Mouse (Mus musculus): Measurements from ENCODE around the gene Pdzd8. TPM values are rescaled to one million over a fixed set of nuclear protein-coding genes. Genes with fewer than 3 reads are reported as not detected.

Pdzd8 gene
- polyA plus RNA-seq, 1 experiment from 2014 or later, result 3.3 TPM

DNA sequence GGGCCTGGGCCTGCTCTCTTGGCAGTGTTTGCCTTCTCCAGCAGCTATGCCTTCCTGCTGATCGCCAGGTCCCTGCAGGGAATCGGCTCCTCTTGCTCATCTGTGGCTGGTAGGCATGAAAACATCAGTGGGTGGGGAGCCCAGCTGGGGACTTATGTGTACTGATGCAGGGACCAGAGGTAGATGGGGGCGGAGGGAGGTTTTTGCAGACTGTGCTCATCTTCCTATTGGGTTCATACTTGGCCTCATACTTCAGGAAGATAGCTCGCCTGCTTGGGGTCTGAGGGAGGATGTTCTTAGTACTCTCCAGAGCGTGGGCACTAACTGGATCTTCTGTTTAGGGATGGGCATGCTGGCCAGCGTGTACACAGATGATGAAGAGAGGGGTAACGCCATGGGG, 72.4 kb downstream of the Pdzd8 start:
- H3K9me3 ChIP-seq (replicated peaks; ENCODE audit: control insufficient read depth, low read length), result no peaks in the 10 kb centered on the region
- ATAC-seq (ENCODE audit: low read depth), result no peak
- no peak overlapping the region for H3K4me2 ChIP-seq (ENCODE audit: low read depth, low read length)
- H3K27ac ChIP-seq (ENCODE audit: low read length), result no peak overlapping the region
- no peaks in the 10 kb centered on the region for H3K4me1 ChIP-seq (ENCODE audit: control insufficient read depth, low read depth, low read length)
- H3K9ac ChIP-seq (ENCODE audit: low read depth, low read length), result no peak overlapping the region
- H3K27me3 ChIP-seq (ENCODE audit: control insufficient read depth, insufficient read depth, low read depth, low read length), result no peaks in the 10 kb centered on the region
- H3K36me3 ChIP-seq (ENCODE audit: control insufficient read depth, insufficient read depth), result no peaks in the 10 kb centered on the region
- no peak overlapping the region for H3K4me3 ChIP-seq (ENCODE audit: low read depth, low read length)
- 72% methylated on average over 7 of the region's 7 CpGs for WGBS (ENCODE audit: insufficient replicate concordance)

DNA sequence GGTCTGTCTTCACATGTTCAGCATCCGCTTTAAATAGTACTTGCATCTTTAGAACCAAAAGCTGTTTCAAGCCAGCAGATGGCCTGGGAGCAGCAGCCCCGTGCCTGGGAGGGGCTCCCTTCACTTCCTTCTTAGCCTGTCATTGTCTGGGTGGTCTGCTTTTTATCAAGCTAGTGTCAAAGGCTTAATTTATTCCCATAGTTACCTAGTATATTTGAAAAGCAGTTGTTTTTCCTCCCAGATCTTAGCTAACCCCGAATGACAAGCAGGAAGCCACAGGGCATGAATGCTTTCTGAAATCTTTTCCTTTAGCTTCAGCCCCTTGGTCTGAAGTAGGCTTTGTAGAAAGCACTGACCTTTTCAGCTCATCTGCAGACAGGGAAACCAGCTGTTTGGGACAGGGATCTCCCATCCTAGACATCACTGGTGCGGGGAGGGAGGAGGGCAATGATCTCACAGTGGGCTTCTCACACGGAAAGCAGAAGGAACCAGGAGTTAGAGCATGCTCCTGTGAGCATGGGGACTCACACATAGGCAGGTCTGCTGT, 78.1 kb downstream of the Pdzd8 start:
- Histone ChIP-seq H3K27me3 (ENCODE audit: control insufficient read depth, insufficient read depth, low read depth, low read length) (no peaks in the 10 kb centered on the region), H3K4me2 (ENCODE audit: low read depth, low read length) (no peak overlapping the region), H3K4me3 (ENCODE audit: low read depth, low read length) (no peak overlapping the region), H3K36me3 (ENCODE audit: control insufficient read depth, insufficient read depth) (no peaks in the 10 kb centered on the region), H3K9ac (ENCODE audit: low read depth, low read length) (no peak overlapping the region), H3K4me1 (ENCODE audit: control insufficient read depth, low read depth, low read length) (no peaks in the 10 kb centered on the region), H3K27ac (ENCODE audit: low read length) (no peak overlapping the region), H3K9me3 (replicated peaks; ENCODE audit: control insufficient read depth, low read length) (no peaks in the 10 kb centered on the region)
- ATAC-seq (ENCODE audit: low read depth), result no peak
- WGBS (ENCODE audit: insufficient replicate concordance), result 17% methylated on average over 5 of the region's 5 CpGs

- Histone ChIP-seq H3K36me3 (ENCODE audit: control insufficient read depth, insufficient read depth) (no peaks in the 10 kb centered on the region), H3K4me3 (ENCODE audit: low read depth, low read length) (no peak overlapping the region), H3K9me3 (replicated peaks; ENCODE audit: control insufficient read depth, low read length) (no peaks in the 10 kb centered on the region), H3K4me2 (ENCODE audit: low read depth, low read length) (no peak overlapping the region), H3K4me1 (ENCODE audit: control insufficient read depth, low read depth, low read length) (no peaks in the 10 kb centered on the region), H3K27ac (ENCODE audit: low read length) (no peak overlapping the region), H3K27me3 (ENCODE audit: control insufficient read depth, insufficient read depth, low read depth, low read length) (peaks cover 4% of the 10 kb centered on the region), H3K9ac (ENCODE audit: low read depth, low read length) (no peak overlapping the region)
- WGBS (ENCODE audit: insufficient replicate concordance), result 58% methylated on average over 6 of the region's 6 CpGs
- no peak for ATAC-seq (ENCODE audit: low read depth)
Observed at GRCm38 (mm10) chr19:59265907-59266306, 79.7 kb downstream of the Pdzd8 start.

DNA sequence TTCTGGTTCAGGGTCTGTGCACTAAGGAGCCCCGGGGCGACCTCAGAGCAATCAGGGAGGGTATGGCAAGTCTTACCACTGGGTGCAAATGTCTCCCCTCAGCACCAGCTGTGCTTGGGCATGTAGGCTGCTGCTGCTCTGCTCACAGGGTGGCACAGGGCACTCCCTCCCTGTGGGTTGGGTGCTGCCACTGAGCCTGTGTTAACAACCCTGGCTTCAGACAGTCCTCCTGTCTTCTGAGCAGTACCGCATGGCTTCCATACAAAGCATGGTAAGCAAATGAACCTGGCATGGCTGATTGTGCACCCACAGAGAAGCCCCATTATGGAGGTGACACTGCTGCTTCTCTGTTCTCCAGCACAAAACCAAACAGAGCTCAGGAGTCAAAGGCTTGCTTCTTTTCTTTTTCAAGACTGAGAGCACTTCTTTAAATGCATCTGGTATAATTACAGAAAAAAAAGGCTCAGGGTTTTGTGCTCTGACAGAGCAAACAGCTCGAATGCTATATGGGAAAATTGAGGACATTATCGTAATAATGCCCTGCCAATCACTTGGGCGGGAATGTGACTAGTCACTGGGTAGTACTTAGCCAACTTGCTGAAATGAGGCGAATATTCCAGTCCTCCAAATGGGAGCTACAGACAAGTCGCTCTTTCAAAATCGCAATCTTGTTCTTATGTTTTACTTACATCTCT, 80.6 kb downstream of the Pdzd8 start:
- H3K4me1 ChIP-seq (ENCODE audit: control insufficient read depth, low read depth, low read length), result no peaks in the 10 kb centered on the region
- no peaks in the 10 kb centered on the region for H3K9me3 ChIP-seq (replicated peaks; ENCODE audit: control insufficient read depth, low read length)
- 64% methylated on average over 9 of the region's 9 CpGs for WGBS (ENCODE audit: insufficient replicate concordance)
- H3K4me2 ChIP-seq (ENCODE audit: low read depth, low read length), result no peak overlapping the region
- H3K27ac ChIP-seq (ENCODE audit: low read length), result no peak overlapping the region
- ATAC-seq (ENCODE audit: low read depth), result no peak
- H3K9ac ChIP-seq (ENCODE audit: low read depth, low read length), result no peak overlapping the region
- no peak overlapping the region for H3K4me3 ChIP-seq (ENCODE audit: low read depth, low read length)
- peaks cover 10% of the 10 kb centered on the region for H3K27me3 ChIP-seq (ENCODE audit: control insufficient read depth, insufficient read depth, low read depth, low read length)
- no peaks in the 10 kb centered on the region for H3K36me3 ChIP-seq (ENCODE audit: control insufficient read depth, insufficient read depth)

DNA sequence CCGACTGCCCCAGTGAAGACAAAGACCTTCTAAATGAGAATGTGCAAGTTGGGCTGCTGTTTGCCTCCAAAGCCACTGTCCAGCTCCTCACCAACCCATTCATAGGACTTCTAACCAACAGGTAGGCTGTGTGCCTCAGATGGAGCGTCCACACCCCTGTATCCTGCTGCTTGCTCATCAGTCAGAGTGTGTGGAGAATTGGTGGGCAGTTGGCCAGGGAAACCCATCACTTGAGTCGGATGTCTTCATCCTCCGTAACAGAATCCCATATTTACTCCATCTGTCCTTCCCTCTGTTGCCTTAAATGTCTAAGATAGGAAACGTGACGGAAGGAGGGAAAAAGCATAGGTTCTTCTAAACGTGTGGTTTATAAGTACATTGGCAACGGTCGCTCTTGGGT, 82.4 kb downstream of the Pdzd8 start:
- Histone ChIP-seq H3K27me3 (ENCODE audit: control insufficient read depth, insufficient read depth, low read depth, low read length) (peaks cover 10% of the 10 kb centered on the region), H3K36me3 (ENCODE audit: control insufficient read depth, insufficient read depth) (no peaks in the 10 kb centered on the region), H3K4me1 (ENCODE audit: control insufficient read depth, low read depth, low read length) (no peaks in the 10 kb centered on the region), H3K27ac (ENCODE audit: low read length) (no peak overlapping the region), H3K9ac (ENCODE audit: low read depth, low read length) (no peak overlapping the region), H3K4me3 (ENCODE audit: low read depth, low read length) (no peak overlapping the region), H3K4me2 (ENCODE audit: low read depth, low read length) (no peak overlapping the region), H3K9me3 (replicated peaks; ENCODE audit: control insufficient read depth, low read length) (no peaks in the 10 kb centered on the region)
- ATAC-seq (ENCODE audit: low read depth), result no peak
- 73% methylated on average over 9 of the region's 9 CpGs for WGBS (ENCODE audit: insufficient replicate concordance)

DNA sequence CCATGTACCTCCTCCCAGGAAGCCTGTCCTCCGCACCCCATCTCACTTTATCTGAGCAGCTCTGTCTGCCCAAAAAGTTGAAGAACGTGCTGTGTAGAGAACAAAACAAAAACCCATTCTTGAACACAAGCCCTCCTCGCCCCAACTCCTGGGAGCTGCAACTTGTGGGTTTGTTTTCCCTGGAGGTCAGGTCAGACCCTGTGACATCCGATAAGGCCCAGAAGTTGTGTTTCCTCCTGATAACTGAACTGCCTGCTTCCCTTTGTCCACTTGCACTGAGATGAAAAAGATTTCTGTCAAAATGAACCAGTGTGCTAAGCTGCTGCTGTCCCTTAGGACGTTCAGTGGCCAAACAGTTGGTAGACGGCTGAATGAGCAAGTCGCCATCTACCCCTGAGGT, 84.0 kb downstream of the Pdzd8 start:
- WGBS (ENCODE audit: insufficient replicate concordance), result 10% methylated on average over 7 of the region's 7 CpGs
- no peak for ATAC-seq (ENCODE audit: low read depth)
- no peak overlapping the region for H3K9ac ChIP-seq (ENCODE audit: low read depth, low read length)

DNA sequence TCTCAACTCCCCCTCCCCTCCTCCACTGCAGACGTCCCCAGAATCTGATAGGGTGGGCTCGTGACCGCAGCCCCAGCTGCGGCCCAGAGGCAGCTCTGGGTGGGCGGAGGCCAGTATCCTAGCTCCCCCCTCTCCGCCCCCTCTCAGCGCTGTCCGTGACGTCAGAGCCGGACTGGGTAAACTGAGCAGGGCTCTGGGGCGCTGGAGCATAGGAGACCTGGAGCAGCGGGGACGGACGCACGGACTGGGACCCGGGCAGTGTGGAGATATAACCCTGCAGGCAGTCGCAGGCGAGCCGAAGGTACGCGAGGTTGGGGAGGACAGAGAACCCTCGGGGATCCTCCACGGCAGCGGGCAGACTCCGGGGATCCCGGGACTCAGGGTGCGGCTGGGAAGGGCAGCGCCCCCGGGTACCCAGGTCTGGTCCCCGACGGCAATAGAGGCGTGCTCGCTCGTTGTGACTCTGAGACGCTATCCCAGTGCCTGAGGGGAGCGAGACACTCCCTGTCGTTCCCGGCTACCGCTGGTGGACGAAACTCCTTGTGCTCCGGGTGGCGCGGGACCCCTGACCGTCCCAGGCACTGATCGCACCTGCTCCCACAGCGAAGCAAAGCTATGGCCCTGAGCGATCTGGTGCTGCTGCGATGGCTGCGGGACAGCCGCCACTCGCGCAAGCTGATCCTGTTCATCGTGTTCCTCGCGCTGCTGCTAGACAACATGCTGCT, 84.7 kb downstream of the Pdzd8 start, which contains the start of gene Slc18a2:
Gene Slc18a2 (plus strand): TSS at position 179 of the 725 bp plus-strand sequence.
- H3K4me3 ChIP-seq (ENCODE audit: low read depth, low read length), result peak within 1 kb of the TSS; percentile 32
- H3K36me3 ChIP-seq (ENCODE audit: control insufficient read depth, insufficient read depth), result no peaks in the 10 kb centered on the region
- H3K4me2 ChIP-seq (ENCODE audit: low read depth, low read length), result peak within 1 kb of the TSS; percentile 40
- ATAC-seq (ENCODE audit: low read depth), result peak; percentile 56
- no peaks in the 10 kb centered on the region for H3K4me1 ChIP-seq (ENCODE audit: control insufficient read depth, low read depth, low read length)
- H3K27me3 ChIP-seq (ENCODE audit: control insufficient read depth, insufficient read depth, low read depth, low read length), result peaks cover 10% of the 10 kb centered on the region
- H3K9ac ChIP-seq (ENCODE audit: low read depth, low read length), result no peak within 1 kb of the TSS
- H3K9me3 ChIP-seq (replicated peaks; ENCODE audit: control insufficient read depth, low read length), result no peaks in the 10 kb centered on the region
- WGBS (ENCODE audit: insufficient replicate concordance), result under 1% methylated on average over 55 of the region's 55 CpGs
- no peak within 1 kb of the TSS for H3K27ac ChIP-seq (ENCODE audit: low read length)

More for the DNA sequence above, 84.0 kb downstream of the Pdzd8 start:
- Histone ChIP-seq H3K27ac (ENCODE audit: low read length) (no peak overlapping the region), H3K4me1 (ENCODE audit: control insufficient read depth, low read depth, low read length) (no peaks in the 10 kb centered on the region), H3K36me3 (ENCODE audit: control insufficient read depth, insufficient read depth) (no peaks in the 10 kb centered on the region), H3K27me3 (ENCODE audit: control insufficient read depth, insufficient read depth, low read depth, low read length) (peaks cover 10% of the 10 kb centered on the region), H3K9me3 (replicated peaks; ENCODE audit: control insufficient read depth, low read length) (no peaks in the 10 kb centered on the region), H3K4me3 (ENCODE audit: low read depth, low read length) (peak overlapping the region; percentile 32; the same call in 1 of the 2 replicates), H3K4me2 (ENCODE audit: low read depth, low read length) (peak overlapping the region; percentile 40; the same call in 1 of the 2 replicates)

DNA sequence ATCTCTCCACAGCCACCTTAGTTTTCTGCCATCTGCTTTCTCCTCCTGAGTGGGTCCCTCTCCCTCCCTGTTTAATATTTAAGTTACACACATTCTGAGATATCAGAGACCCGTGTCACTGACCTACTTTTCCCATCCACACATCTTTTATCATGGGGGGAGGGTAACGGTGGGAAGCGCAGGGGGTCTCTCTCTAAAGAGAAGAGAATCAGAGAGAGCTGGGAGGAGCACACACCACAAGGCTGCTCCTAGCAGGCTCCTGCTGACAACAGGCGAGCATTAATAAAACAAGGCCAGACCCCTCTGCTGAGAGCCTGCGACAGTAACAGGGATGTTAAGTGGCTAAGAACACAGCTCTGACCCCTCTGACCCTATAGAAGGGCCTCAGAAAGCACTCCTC, 85.9 kb downstream of the Pdzd8 start:
- ATAC-seq (ENCODE audit: low read depth), result no peak
- Histone ChIP-seq H3K4me1 (ENCODE audit: control insufficient read depth, low read depth, low read length) (no peaks in the 10 kb centered on the region), H3K9me3 (replicated peaks; ENCODE audit: control insufficient read depth, low read length) (no peaks in the 10 kb centered on the region), H3K27me3 (ENCODE audit: control insufficient read depth, insufficient read depth, low read depth, low read length) (peaks cover 10% of the 10 kb centered on the region), H3K4me3 (ENCODE audit: low read depth, low read length) (no peak overlapping the region), H3K27ac (ENCODE audit: low read length) (no peak overlapping the region), H3K36me3 (ENCODE audit: control insufficient read depth, insufficient read depth) (no peaks in the 10 kb centered on the region), H3K4me2 (ENCODE audit: low read depth, low read length) (no peak overlapping the region), H3K9ac (ENCODE audit: low read depth, low read length) (no peak overlapping the region)
- WGBS (ENCODE audit: insufficient replicate concordance), result 50% methylated on average over 5 of the region's 5 CpGs

GRCm38 (mm10) chr19:59252651-59253050, 92.9 kb downstream of the Pdzd8 start:
- 28% methylated on average over 2 of the region's 2 CpGs for WGBS (ENCODE audit: insufficient replicate concordance)
- H3K27me3 ChIP-seq (ENCODE audit: control insufficient read depth, insufficient read depth, low read depth, low read length), result no peaks in the 10 kb centered on the region
- H3K9ac ChIP-seq (ENCODE audit: low read depth, low read length), result no peak overlapping the region
- H3K27ac ChIP-seq (ENCODE audit: low read length), result no peak overlapping the region
- H3K4me3 ChIP-seq (ENCODE audit: low read depth, low read length), result no peak overlapping the region
- H3K9me3 ChIP-seq (replicated peaks; ENCODE audit: control insufficient read depth, low read length), result no peaks in the 10 kb centered on the region
- ATAC-seq (ENCODE audit: low read depth), result no peak
- no peaks in the 10 kb centered on the region for H3K4me1 ChIP-seq (ENCODE audit: control insufficient read depth, low read depth, low read length)
- no peaks in the 10 kb centered on the region for H3K36me3 ChIP-seq (ENCODE audit: control insufficient read depth, insufficient read depth)
- no peak overlapping the region for H3K4me2 ChIP-seq (ENCODE audit: low read depth, low read length)
